Mouse (Mus musculus): ENCODE data around the gene Gm17617. TPM values are rescaled to one million over a fixed set of nuclear protein-coding genes. Genes with fewer than 3 reads are reported as not detected.

Gm17617 gene
- total and polyA plus RNA-seq, 3 experiments: not detected

Other genes with a start within 250 kb of the Gm17617 start
- gene Unc5a, start 184.1 kb downstream of the Gm17617 start, total RNA-seq (2012; rRNA removed): 0.17 TPM in 1 of 2 replicates, not detected in the other
- gene Unc5a, start 184.1 kb downstream of the Gm17617 start, total RNA-seq (2014; rRNA removed): not detected in 2 replicates
- gene Unc5a, start 184.1 kb downstream of the Gm17617 start, polyA plus RNA-seq (2012; ENCODE audit: insufficient read length, low read depth): not detected in 2 replicates
- 0.04 TPM in 2 replicates for gene Hk3, start 112.2 kb downstream of the Gm17617 start, total RNA-seq (2012; rRNA removed)
- gene Hk3, start 112.2 kb downstream of the Gm17617 start, total RNA-seq (2014; rRNA removed): not detected in 2 replicates
- gene Hk3, start 112.2 kb downstream of the Gm17617 start, polyA plus RNA-seq (2012; ENCODE audit: insufficient read length, low read depth): 0.10 TPM in 1 of 2 replicates, not detected in the other
- gene Uimc1, start 33.2 kb downstream of the Gm17617 start, total RNA-seq (2012; rRNA removed): 154 and 177 TPM in 2 replicates
- gene Uimc1, start 33.2 kb downstream of the Gm17617 start, total RNA-seq (2014; rRNA removed): 19.9 and 20.7 TPM in 2 replicates
- gene Uimc1, start 33.2 kb downstream of the Gm17617 start, polyA plus RNA-seq (2012; ENCODE audit: insufficient read length, low read depth): 44.5 and 50.8 TPM in 2 replicates
- gene Zfp346, start 28.2 kb downstream of the Gm17617 start, total RNA-seq (2012; rRNA removed): 12.4 and 15.4 TPM in 2 replicates
- gene Zfp346, start 28.2 kb downstream of the Gm17617 start, total RNA-seq (2014; rRNA removed): 11.3 and 12.4 TPM in 2 replicates
- 18.6 and 19.2 TPM in 2 replicates for gene Zfp346, start 28.2 kb downstream of the Gm17617 start, polyA plus RNA-seq (2012; ENCODE audit: insufficient read length, low read depth)
- gene Fgfr4, start 19.1 kb upstream of the Gm17617 start, total RNA-seq (2012; rRNA removed): not detected in 2 replicates
- gene Fgfr4, start 19.1 kb upstream of the Gm17617 start, total RNA-seq (2014; rRNA removed): not detected in 2 replicates
- not detected in 2 replicates for gene Fgfr4, start 19.1 kb upstream of the Gm17617 start, polyA plus RNA-seq (2012; ENCODE audit: insufficient read length, low read depth)
- 13.8 and 14.6 TPM in 2 replicates for gene Nsd1, start 76.2 kb upstream of the Gm17617 start, total RNA-seq (2012; rRNA removed)
- 11.2 and 11.8 TPM in 2 replicates for gene Nsd1, start 76.2 kb upstream of the Gm17617 start, total RNA-seq (2014; rRNA removed)
- 12.6 and 13.0 TPM in 2 replicates for gene Nsd1, start 76.2 kb upstream of the Gm17617 start, polyA plus RNA-seq (2012; ENCODE audit: insufficient read length, low read depth)
- 253 and 302 TPM in 2 replicates for gene Prelid1, start 187.0 kb upstream of the Gm17617 start, total RNA-seq (2012; rRNA removed)
- gene Prelid1, start 187.0 kb upstream of the Gm17617 start, total RNA-seq (2014; rRNA removed): 190 and 205 TPM in 2 replicates
- gene Prelid1, start 187.0 kb upstream of the Gm17617 start, polyA plus RNA-seq (2012; ENCODE audit: insufficient read length, low read depth): 432 and 435 TPM in 2 replicates
- gene Rab24, start 188.4 kb upstream of the Gm17617 start, total RNA-seq (2012; rRNA removed): 68.0 and 72.5 TPM in 2 replicates
- gene Rab24, start 188.4 kb upstream of the Gm17617 start, total RNA-seq (2014; rRNA removed): 44.5 and 45.3 TPM in 2 replicates
- gene Rab24, start 188.4 kb upstream of the Gm17617 start, polyA plus RNA-seq (2012; ENCODE audit: insufficient read length, low read depth): 41.7 and 56.6 TPM in 2 replicates
- 7.3 and 10.0 TPM in 2 replicates for gene Mxd3, start 196.3 kb upstream of the Gm17617 start, total RNA-seq (2012; rRNA removed)
- gene Mxd3, start 196.3 kb upstream of the Gm17617 start, total RNA-seq (2014; rRNA removed): 4.1 and 7.0 TPM in 2 replicates
- gene Mxd3, start 196.3 kb upstream of the Gm17617 start, polyA plus RNA-seq (2012; ENCODE audit: insufficient read length, low read depth): 6.9 and 13.5 TPM in 2 replicates
- 126 and 150 TPM in 2 replicates for gene Lman2, start 229.2 kb upstream of the Gm17617 start, total RNA-seq (2012; rRNA removed)
- 87.9 and 94.6 TPM in 2 replicates for gene Lman2, start 229.2 kb upstream of the Gm17617 start, total RNA-seq (2014; rRNA removed)
- 169 and 174 TPM in 2 replicates for gene Lman2, start 229.2 kb upstream of the Gm17617 start, polyA plus RNA-seq (2012; ENCODE audit: insufficient read length, low read depth)
- 7.4 and 8.0 TPM in 2 replicates for gene Rgs14, start 236.2 kb upstream of the Gm17617 start, total RNA-seq (2012; rRNA removed)
- 6.3 and 7.4 TPM in 2 replicates for gene Rgs14, start 236.2 kb upstream of the Gm17617 start, total RNA-seq (2014; rRNA removed)
- 6.5 and 7.6 TPM in 2 replicates for gene Rgs14, start 236.2 kb upstream of the Gm17617 start, polyA plus RNA-seq (2012; ENCODE audit: insufficient read length, low read depth)

Data from CH12.LX (cell line).